Mouse (Mus musculus) lung, adult 2 months (tissue): Measurements from ENCODE around the gene C2cd3.
A peak's percentile ranks its signal among the peaks of the same experiment; 100 is the strongest.

Source experiments
- CTCF ChIP-seq: fragments of 200-500 bp; IDR thresholded peaks from 2 replicates; pipeline ENCODE4 v1.5.1; 2011; ENCODE audit warnings: mild to moderate bottlenecking, low read length, control low read depth; ENCODE audit not compliant: insufficient read depth
- POLR2A ChIP-seq: fragments of 200-500 bp; IDR thresholded peaks from 2 replicates; pipeline ENCODE4 v1.6.1; 2011; ENCODE audit warnings: low read depth, mild to moderate bottlenecking, control low read depth, low read length, borderline replicate concordance; ENCODE audit errors: extremely low read depth

DNA sequence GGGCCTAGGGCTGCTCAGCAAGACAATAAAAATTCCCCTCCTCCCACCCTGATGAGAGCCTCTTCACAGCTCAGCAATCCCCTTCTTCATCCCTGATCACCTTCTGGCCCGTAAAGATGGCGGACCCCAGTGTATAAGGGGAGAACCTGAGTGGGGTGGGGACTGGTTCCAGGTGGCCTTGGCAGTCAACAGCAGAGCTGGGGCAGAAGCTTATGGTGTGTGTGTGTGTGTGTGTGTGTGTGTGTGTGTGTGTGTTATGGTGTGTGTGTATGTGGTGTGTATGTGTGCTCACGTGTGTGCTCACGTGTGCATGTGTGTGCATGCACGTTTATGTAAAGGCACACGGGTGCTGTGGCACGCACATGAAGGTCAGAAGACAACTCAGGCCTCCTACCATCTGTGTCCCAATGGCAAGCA is 122.4 kb downstream of the C2cd3 start:
- TF ChIP-seq POLR2A (peak; percentile 65; the same call in 1 of the 2 replicates), CTCF (no peak)
